Mouse (Mus musculus): ENCODE measurements at regions not wholly inside any gene's neighbourhood (a gene's known extent, or its start where the extent isn't known, plus 50 kb on each side); places are given as distances from the start of the nearest gene placed in this dataset.

- no peak for DNase-seq (ENCODE audit: low spot score in 2 of 2)
These were observed 77.4 kb upstream of the Kcnj16 start for GRCm38 (mm10) chr11:110890411-110890810.

- DNase-seq (ENCODE audit: low spot score in 2 of 2), result no peak
These were observed 64.9 kb upstream of the Kcnj16 start for GRCm38 (mm10) chr11:110902918-110903317.

Measured in right cerebral cortex, postnatal 10 days (tissue).